Mouse (Mus musculus) kidney, postnatal 14 days (tissue): ENCODE measurements around the gene Hemk1.
A peak's percentile ranks its signal among the peaks of the same experiment; 100 is the strongest.
"Not testable (repeated sequence)": the region's sequence is repeated elsewhere in the genome, so short reads cannot be mapped to it uniquely, and the experiment has no call there.

Experiments used
- DNase-seq: peaks from one replicate; pipeline ENCODE4 v3.0.0; 2022; ENCODE audit warnings: mixed read lengths

The Hemk1 gene

DNA sequence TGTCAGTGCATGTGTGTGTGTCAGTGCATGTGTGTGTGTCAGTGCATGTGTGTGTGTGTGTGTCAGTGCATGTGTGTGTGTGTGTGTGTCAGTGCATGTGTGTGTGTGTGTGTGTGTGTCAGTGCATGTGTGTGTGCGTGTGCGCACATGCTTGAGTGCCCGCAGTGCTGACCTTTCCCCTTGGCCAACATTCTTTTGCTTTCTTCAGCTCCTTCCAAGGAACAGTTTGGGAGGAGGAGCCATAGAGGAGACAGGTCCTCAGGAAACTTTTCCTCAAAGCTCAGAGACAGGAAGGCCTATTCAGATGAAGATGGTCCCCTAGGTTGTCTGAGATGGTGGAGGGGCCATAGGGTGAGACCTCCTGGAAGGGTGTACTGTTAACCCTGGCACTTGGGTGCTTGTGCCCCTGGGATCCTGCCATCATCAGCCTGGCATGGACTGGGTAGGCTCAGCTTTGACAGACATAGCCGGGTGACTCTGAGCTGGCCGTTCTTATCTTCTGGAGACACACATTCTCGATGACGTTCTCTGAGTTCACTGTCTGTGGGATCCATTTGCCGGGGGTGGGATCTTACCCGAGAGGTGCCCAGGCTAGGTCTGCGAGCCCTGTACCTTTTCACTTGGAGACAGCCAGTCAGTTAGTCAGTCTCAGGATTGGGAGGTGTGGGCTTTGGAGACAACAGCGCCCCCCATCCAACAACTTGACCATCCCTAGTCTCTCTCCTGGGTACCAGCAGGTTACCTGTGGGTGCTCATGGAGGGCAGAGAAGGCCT is 30.9 kb downstream of the Hemk1 start:
- DNase-seq = peak; percentile 62

DNA sequence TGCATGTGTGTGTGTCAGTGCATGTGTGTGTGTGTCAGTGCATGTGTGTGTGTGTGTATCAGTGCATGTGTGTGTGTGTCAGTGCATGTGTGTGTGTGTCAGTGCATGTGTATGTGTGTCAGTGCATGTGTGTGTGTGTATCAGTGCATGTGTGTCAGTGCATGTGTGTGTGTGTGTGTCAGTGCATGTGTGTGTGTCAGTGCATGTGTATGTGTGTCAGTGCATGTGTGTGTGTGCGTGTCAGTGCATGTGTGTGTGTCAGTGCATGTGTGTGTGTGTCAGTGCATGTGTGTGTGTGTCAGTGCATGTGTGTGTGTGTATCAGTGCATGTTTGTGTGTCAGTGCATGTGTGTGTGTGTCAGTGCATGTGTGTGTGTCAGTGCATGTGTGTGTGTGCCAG is 31.5 kb downstream of the Hemk1 start:
- not testable (repeated sequence) for DNase-seq

DNA sequence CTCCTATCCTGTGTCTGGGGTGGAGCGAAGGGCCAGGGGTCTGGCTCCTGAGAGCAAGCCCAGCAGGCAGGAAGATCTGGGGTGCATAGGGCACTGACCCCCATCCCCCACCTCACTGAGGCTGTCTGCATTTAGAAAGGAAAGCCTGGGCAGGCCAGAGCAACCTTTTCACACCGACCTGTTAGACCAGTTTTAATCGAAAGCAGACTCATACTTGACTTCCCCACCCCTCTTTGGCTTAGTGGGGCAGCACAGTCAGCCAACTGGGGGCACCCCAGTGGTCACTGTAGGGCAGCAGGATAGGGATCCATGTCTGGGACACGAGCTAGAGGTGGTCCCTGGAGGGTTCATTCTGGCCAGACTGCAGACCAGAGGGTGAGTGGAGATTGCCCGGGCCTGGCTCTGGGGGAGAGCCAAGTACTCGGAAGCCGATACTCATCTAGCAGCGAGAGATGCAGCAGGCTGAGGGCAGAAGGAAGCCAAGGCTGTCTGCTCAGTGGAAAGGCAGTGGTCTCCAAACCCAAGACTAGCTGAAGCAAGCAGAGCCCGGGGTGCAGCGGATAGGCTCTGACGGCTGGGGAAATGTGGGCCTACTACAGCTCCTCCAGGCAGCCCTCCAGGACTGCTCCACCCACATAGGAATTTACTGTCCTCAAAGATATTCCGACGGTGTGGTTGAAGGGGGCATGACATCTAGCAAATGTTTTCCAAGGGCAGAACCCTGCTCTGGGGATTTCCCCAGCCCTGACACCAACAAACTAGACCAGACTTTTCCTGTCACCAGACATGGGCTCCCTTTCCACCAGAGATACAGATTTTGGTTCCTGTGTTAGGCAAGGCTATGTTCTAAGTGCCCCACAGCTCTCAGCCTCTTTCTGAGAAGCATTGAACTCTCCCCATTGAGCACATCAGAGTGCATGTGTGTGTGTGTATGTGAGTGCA is 32.3 kb downstream of the Hemk1 start:
- peak; percentile 59 for DNase-seq

DNA sequence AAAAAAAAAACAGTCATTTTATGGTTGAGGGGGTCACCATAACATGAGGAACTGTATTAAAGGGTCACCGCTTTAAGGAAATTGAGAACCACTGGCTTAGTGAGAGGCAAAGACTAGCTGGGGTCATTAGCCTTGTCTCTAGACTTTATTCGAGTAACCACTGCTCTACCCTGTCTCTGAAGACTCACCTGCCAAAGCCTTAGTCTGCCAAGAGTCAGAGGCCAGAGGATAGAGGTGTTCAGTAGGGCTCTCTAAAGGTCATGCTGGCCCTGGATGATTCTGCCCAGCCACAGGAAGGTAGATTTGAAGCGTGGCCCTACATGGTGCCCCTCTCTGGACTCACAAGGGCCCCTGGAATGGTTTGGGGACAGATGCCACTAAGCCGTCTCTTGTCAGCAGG is 33.1 kb downstream of the Hemk1 start:
- DNase-seq = no peak

DNA sequence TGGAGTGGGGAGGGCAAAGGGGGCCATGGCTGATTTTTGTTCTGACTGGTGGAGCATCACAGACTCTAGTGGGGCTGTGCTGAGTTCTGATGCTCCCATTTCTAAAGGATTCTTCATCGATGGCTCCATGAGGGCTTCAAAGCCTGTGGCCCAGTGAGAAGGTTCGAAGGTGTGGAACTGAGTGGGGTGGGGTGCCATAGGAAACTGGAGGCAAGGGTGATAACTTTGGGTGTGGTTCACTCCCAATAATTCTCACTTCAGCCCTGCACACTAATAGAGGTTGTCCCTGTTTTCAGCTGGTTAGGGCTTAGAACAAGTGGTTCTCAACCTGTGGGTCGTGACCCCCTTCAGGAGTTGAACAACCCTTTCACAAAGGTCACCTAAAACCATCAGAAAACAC is 33.8 kb downstream of the Hemk1 start:
- DNase-seq = no peak

DNA sequence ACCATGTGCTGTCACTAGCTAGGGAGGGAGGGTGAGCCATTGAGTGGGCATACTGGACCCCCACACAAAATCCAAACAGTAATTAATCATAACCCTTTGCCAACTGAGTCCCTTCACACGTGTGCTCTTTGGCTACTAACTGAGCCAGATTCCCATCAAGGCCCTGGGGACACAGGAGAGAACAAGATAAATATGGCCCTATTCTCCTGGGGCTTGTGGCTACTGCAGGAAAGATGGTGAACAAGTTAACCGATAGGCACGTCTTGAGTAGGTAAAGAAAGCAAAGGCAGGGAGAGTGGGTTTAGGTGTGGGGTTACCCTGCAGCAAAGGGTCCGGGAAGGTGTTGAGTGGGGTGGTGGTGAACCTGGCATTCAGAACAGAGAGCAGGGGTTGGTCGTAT is 34.2 kb downstream of the Hemk1 start:
- DNase-seq = no peak

DNA sequence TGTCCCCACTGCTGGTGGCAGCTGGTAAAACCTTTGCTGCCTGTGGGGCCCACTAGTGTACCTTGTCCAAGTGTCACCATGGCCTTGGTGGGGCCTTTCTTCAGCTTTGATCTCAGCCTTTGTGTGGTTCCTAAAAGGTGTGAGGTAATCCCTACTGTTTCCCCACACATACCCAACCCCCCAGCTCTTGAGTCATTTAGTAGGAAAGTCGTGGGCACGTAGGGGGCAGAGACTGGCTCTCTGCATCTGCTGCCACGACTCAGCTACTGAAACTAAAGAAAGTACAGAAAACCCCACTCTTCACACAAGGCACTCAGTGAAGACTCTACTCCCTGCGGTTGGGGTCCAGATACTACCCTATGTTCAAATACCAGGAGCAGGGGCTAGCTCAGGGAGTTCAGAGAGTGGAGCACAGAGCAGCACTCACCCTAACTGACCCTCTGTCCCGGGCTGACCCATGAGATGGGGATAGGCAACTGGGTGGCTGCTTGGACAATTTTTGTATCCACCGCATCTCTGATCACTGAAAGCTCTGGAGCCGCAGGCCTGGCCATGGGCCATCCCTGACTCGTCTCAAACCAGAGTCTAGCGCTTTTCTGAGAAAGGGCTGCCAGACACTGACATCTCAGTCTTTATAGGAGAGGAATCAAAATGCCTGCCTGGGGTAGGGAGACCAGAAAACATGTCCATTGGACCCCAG is 34.9 kb downstream of the Hemk1 start:
- no peak for DNase-seq

DNA sequence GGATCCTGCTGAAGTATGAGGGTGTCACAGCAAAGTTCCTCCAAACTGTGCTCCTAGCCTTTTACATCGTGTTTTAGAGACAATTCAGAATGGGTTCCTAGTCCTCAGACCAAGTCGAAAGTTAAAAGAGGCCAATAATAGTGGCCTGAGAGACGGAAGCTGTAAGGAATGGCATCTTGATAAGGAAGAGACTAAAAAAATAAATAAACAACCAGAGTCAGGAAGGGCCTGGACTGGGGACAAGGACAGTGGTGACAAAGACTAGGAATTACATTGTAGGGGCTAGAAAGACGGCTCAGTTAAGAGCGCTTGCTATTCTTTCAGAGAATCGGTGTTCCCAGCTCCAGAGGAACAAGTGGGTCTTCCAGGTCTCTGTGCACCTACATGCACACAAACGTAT is 35.6 kb downstream of the Hemk1 start:
- no peak for DNase-seq

DNA sequence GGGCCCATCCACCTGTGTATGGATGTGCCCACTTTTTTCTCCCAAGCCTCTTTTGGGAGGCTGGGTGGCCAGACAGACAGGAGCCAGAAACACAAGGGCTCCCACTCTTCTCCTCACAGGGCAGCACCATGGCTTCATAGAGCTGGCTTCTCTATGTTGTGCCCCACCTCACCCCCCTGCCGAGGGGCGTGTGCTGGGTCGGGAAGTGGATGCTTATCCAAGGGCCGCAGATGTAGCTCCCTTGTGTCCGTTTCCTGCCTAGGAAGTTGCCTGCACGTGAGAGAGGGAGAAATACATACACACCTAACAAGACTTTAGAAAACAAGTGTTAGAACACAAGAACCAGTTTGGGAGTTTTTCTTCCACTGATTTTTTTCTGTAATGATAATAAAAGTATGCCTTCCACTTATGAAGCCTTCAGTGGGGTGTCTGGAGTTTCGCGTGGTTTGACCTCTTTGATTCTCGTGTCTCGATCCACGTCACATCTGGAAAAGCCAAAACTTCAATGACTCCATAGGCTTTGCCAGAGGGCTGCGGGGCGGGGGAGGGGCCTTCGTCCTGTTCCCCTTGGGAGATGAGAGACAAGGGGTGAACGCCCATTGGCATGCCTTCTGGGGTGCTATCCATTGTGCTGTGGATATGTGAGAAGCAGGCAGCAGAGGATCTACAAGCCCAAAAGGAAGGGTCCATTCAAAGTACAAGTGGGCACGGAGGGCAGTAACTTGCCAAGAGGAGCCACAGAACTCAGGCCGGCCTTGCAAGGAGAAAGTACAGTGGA is 36.4 kb downstream of the Hemk1 start:
- DNase-seq = no peak

DNA sequence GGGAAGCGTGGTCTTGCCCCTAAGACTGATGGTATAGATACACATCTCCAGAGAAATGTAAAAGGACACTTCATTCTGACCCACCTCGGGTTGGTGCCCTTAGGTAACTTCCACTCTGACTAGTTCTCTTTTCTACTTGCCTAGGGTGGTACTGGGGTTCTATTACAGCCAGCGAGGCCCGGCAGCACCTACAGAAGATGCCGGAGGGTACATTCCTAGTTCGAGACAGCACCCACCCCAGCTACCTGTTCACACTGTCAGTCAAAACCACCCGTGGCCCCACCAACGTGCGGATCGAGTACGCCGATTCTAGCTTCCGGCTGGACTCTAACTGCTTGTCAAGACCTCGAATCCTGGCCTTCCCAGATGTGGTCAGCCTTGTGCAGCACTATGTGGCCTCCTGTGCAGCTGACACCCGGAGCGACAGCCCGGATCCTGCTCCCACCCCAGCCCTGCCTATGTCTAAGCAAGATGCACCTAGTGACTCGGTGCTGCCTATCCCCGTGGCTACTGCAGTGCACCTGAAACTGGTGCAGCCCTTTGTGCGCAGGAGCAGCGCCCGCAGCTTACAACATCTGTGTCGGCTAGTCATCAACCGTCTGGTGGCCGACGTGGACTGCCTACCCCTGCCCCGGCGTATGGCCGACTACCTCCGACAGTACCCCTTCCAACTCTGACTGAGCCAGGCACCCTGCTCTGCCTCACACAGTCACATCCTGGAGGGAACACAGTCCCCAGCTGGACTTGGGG is 37.8 kb downstream of the Hemk1 start:
- no peak for DNase-seq

DNA sequence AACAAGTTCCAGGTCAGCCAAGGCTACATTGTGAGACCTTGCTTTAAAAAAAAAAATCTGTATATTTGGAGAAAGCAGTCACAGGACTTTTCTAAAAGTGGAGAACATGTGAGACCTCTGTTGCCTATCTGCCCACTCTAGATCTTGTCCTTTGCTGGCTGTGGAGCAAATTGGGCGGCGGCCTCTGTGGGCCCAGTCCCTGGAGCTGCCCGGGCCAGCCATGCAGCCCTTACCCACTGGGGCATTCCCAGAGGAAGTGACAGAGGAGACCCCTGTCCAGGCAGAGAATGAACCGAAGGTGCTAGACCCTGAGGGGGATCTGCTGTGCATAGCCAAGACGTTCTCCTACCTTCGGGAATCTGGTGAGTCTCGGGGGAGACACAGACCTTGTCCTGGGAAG is 38.4 kb downstream of the Hemk1 start:
- no peak for DNase-seq

DNA sequence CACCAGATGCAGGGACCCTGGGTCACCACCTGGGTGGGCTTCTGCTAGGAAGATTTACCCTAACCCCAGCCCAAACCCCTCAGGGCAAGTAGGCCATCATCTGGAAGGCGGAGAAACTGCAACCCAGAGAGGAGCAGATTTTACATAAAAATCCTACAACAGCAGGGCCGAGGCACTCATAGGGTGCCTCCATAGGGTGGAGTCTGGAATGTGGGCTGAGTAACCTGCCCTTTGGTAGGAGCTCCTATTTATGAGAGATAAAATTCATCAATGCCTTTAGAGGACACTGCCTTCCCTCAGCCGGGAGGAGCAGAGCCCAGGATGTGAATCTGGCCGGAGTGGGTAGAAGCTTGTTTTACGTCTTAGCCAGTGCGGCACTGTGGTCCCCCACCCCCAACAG is 39.3 kb downstream of the Hemk1 start:
- DNase-seq = no peak

DNA sequence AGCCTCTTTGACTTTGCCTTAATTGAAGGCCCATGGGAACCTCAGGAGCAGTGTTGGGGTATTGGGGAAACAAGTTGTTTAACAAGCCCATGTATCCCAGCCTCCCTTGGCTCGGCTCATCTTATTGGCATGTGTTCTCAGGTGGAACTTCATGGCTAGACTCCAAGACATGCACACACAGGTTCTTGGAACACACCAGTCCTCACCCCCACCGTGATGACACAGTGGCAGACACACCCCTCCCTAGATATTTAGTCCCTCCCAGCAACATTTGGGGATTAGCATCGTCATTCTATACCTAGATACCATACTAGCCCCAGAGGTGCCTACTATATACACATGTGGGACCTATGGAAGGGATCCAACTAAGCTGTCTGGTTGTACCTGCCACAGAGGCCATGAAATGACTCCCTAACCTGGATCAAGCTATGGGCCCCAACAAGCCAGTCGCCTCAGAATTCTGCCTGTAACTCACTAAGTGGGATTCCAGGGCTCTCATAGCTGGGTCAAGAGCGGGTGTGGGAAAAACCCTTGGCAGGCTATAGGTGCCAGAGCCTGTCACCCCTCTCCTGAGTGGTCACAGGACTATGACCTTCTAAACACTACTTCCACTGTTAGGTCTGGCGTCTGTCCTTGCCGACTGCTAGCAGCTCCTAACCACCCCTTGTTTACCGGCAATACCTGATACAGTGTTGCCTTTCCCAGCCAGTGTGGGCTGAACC is 39.9 kb downstream of the Hemk1 start:
- peak; percentile 72 for DNase-seq

DNA sequence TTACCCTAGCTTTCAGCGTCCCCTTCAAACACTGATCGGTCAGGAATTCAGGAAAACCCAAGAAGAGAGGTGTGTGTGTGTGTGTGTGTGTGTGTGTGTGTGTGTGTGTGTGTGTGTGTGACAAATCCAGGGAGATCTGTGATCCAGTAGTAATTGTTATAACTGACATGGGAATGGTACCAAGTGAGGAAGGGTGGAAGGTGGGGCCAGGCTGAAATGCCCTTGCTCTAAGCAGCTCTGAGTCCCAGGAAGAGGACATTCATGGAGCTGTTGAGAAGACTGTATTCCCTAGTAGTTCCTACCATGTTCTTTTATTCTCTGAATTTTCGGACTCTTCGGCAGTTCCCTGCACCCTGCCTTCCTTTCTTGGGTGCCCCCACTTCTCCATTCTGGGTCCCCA is 40.5 kb downstream of the Hemk1 start:
- DNase-seq = no peak

DNA sequence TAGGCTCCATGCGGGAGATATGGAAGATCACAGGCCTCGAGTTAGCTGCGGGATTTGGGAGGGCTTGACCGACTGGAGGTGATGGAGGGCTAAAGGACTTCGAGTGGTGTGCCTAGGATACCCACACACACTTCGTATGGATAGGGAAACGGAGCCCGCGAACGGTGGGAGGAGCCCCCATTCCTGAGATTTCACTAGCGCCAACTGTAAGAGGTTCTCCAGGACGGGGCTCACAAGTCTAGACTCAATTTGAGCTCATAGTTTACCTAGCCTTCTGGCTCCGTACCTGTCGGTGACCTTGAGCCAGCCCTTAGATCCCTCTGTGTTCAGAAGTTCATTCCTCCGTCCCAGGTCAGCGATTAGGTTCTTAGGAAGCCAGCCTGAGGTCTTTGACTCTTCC is 41.1 kb downstream of the Hemk1 start:
- no peak for DNase-seq

DNA sequence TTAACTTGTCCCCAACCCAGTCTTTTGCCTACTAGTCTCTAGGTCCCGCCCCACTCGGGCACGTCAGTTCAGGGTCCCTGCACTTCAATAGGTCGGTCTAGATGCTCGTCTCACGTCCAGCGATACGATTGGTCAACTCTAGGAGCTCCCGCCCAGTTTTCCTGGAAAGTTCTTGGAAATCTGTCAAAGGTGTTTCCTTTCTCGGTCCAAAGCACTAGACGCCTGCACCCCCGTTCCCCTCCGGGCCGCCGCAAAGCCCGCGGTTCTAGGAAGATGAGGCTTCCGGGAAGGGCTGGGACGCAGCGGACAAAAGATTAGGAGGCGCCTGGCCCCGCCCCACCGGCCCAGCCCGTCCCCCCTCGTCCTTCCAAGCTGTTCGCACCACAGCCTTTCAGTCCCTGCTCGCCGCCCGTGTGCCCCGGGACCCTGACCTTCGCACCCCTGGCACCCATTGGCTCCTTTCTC is 41.6 kb downstream of the Hemk1 start:
- peak; percentile 98 for DNase-seq

DNA sequence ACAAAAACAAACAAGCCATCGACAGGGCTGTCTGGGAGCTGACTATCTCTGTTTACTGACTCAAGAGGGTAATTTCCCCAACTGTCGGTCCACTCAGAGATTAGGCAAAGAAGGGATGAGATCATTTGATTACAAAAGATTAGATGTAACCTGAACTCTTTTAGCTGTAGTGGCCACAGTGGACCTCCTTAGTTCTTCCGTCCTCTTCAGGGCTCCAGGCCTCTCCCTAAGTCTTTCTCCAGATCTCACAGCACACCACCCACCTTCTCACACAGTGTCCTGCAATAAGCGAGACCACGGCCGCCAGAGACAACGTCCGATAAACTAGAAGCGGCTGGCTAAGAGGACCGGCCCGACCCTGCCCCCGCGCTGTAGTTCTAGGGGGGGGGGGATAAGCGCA is 42.1 kb downstream of the Hemk1 start:
- DNase-seq = no peak

DNA sequence AAGGTAGTCTGAATTCAATTTTAAA is 42.3 kb downstream of the Hemk1 start, which contains the start of gene Cish:
Gene Cish, plus strand, starts transcription at position 11 of the 25 bp plus-strand sequence.
- no peak for DNase-seq

DNA sequence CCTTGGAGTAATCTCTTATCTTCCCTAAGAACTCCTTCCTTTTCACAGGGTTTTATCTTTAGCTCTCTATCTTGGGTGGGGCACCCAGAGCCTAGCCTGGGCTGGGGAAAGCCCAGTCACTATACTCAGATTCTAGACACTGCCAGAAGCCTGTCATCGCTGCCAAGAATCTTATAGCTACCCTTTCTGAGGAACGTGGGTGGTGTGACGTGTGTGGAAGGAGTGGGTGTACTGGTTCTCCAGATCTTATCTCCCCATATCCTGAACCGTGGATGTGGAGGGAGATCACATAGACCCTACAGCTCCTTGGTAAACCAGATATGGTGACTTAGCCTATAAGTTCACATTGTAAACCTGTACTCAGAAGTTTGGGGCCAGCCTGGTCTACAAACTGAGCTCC is 42.5 kb downstream of the Hemk1 start:
- no peak for DNase-seq

DNA sequence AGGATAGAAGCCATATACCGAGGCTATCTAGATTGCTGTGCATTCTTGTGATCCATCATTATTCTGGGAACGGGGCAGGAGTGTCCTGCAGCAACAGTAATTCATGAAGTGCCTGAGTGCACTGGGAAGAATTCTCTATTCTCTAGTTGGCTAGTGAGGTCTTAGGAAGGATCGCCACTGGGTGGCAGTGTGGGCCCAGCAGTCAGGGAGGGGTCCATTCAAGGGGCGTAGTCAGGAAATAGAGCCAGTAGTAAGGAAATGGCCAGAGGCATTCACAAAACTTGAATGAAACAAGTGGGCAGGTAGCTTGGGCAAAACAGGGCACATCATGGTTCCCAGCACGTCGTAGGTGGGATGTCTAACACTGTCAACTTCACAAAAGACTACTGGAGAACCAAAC is 43.9 kb downstream of the Hemk1 start:
- peak; percentile 89 for DNase-seq

DNA sequence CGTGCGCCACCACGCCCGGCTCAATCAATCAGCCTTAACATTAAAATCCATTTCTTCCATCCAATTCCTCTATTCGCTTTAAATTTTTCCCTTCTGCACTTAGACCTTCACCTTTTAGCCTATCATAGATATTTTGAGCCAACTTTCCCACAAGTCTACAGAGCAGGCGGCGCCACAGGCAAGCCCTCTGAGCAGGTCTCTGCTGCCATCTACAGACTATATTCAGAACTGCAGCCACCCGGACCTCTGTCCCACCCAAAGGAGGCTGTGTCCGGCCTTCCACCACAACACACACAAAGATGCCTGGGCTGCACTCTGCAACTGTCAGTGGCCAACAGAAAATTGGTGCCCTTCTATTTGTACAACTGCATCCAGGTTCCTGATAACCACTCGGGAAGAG is 47.3 kb downstream of the Hemk1 start:
- DNase-seq = peak; percentile 88
